Mouse (Mus musculus) midbrain, embryonic 16.5 days (tissue): ENCODE measurements around the gene Thada. TPM values are rescaled to one million over a fixed set of nuclear protein-coding genes. Genes with fewer than 3 reads are reported as not detected.
"Not testable (repeated sequence)": the region's sequence is repeated elsewhere in the genome, so short reads cannot be mapped to it uniquely, and the experiment has no call there.

ENCODE experiments used
- ATAC-seq: fragments of 200-750 bp; cut with Nextera tagmentation; 2 replicates; pipeline ENCODE4 v1.8.0; 2017; ENCODE audit warnings: moderate TSS enrichment
- H3K27ac ChIP-seq: fragments of 300-500 bp; sonication (generic); 2 replicates; pipeline ENCODE4 v1.5.1; 2014; ENCODE audit warnings: mild to moderate bottlenecking, low read length, mixed read lengths
- H3K27me3 ChIP-seq: fragments of 300-500 bp; sonication (generic); 2 replicates; pipeline ENCODE4 v1.6.1; 2014; ENCODE audit warnings: low read depth, low read length, mixed read lengths; ENCODE audit not compliant: control insufficient read depth, insufficient read depth
- H3K36me3 ChIP-seq: fragments of 300-500 bp; sonication (generic); 2 replicates; pipeline ENCODE4 v1.6.1; 2014; ENCODE audit warnings: mild to moderate bottlenecking, low read length, moderate library complexity, mixed read lengths; ENCODE audit not compliant: control insufficient read depth, insufficient read depth
- H3K4me1 ChIP-seq: fragments of 300-500 bp; sonication (generic); 2 replicates; pipeline ENCODE4 v1.6.1; 2014; ENCODE audit warnings: mild to moderate bottlenecking, low read length, mixed read lengths; ENCODE audit not compliant: control insufficient read depth, insufficient read depth
- H3K4me2 ChIP-seq: fragments of 300-500 bp; sonication (generic); 2 replicates; pipeline ENCODE4 v1.6.1; 2014; ENCODE audit warnings: mild to moderate bottlenecking, low read length, mixed read lengths
- H3K4me3 ChIP-seq: fragments of 300-500 bp; sonication (generic); 2 replicates; pipeline ENCODE4 v1.5.1; 2014; ENCODE audit warnings: low read depth, mild to moderate bottlenecking, low read length, moderate library complexity, mixed read lengths
- H3K9ac ChIP-seq: fragments of 300-500 bp; sonication (generic); 2 replicates; pipeline ENCODE4 v1.6.1; 2014; ENCODE audit warnings: low read depth, low read length, mixed read lengths
- H3K9me3 ChIP-seq: fragments of 300-500 bp; sonication (generic); replicated peaks from 2 replicates; pipeline ENCODE4 v1.6.1; 2014; ENCODE audit warnings: mild to moderate bottlenecking, low read length, mixed read lengths; ENCODE audit not compliant: control insufficient read depth, poor library complexity, severe bottlenecking
- WGBS: fragments of 180-500 bp; shearing (Covaris S2); extraction: QIAGEN DNeasy Blood & Tissue Kit; methylation state at CpG from one replicate; pipeline ENCODE4 v1.1.7; 2014; 5-methylcytosine and 5-hydroxymethylcytosine counted together
- polyA plus RNA-seq: library from polyadenylated mRNA; unstranded; fragments of >200 nt; fragmentation: Nextera tagmentation; extraction: Ambion mirVana; gene quantifications from 2 replicates; pipeline ENCODE4 v1.2.1, GENCODE M21; 2015

The Thada gene
- polyA plus RNA-seq, 1 experiment from 2014 or later: 6.5 TPM

DNA sequence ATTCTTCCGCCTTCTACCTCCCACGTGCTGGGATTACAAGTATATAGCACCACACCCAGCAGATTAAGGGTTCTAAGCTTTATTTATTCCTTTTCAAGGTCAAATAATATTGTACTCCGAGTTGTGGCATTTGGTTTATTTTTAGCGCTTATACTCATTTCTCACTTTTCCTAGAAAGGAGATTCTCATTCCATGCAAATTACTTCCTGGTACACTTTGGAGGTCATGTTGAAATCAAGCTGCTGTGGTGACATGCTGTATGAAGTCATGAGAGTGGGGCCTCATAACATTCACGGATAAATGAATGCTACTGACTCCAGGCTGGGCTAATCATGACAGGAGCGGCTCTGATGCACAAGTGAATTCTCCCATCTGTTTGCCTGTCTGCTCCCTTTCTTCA lies 239.3 kb downstream of the Thada start:
- H3K9ac ChIP-seq: no peak overlapping the region
- H3K4me3 ChIP-seq: no peak overlapping the region
- H3K27ac ChIP-seq: no peak overlapping the region
- WGBS: 84% methylated on average over 6 of the region's 6 CpGs
- H3K36me3 ChIP-seq: peaks cover 2% of the 10 kb centered on the region; the same call in 1 of the 2 replicates
- H3K9me3 ChIP-seq: no peaks in the 10 kb centered on the region
- no peak for ATAC-seq
- H3K27me3 ChIP-seq: no peaks in the 10 kb centered on the region
- H3K4me2 ChIP-seq: no peak overlapping the region
- no peaks in the 10 kb centered on the region for H3K4me1 ChIP-seq

DNA sequence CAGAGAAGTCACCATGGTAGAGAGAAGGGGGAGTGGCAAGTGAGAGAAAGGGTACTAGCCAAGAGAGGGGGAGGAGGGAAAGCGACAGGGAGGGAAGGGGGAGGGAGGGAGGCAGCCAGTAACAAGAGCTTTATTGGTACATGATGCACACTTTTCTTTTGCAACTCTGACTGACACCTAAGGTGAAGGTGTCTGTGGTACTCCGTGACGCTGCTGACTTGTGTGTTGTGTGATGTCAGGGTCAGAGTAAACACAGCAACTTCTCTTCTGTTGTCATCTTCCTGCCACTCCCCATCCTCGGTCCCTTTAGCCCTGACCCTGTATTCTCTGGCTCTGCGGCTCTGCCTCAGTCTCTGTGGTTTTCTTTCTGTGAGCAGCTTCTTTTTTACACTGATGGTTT lies 239.8 kb downstream of the Thada start:
- Histone ChIP-seq H3K4me2 (no peak overlapping the region), H3K9me3 (no peaks in the 10 kb centered on the region), H3K36me3 (peaks cover 2% of the 10 kb centered on the region; the same call in 1 of the 2 replicates), H3K27me3 (no peaks in the 10 kb centered on the region), H3K4me3 (no peak overlapping the region), H3K27ac (no peak overlapping the region), H3K9ac (no peak overlapping the region), H3K4me1 (no peaks in the 10 kb centered on the region)
- WGBS: 63% methylated on average over 4 of the region's 5 CpGs
- ATAC-seq: no peak

DNA sequence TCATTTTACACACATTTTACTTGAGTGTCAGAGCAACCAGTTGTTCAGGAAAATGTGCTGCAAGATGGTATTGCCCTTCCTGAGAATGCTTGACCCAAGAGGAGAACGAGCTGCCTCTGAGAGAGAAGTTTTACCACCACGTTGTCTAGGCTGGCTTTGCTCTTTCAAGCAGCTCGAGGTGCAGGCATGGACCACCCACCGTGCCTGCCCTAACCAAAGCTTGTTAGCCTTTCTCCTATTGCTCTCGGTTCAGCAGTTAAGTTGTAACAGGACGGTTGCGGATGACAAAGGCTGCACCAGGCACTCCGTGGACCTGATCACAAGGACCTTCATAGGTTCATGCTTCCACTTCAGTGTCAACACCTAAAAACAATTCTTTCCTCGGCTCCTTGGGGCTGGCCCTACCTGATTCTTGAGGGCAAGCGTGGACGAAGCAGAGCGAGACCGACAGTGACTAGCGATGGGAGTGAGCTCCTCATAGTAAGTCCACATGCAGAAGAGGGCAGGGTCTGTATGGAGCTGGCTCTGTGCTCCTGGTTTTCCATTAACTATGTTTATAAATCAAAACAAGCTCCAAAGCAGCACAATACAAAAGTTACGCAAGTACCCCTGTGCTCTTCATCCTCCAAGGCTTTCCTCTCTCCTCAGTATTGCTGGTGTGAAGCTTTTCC lies 241.7 kb downstream of the Thada start:
- no peak for ATAC-seq
- peaks cover 9% of the 10 kb centered on the region; the same call in 1 of the 2 replicates for H3K36me3 ChIP-seq

DNA sequence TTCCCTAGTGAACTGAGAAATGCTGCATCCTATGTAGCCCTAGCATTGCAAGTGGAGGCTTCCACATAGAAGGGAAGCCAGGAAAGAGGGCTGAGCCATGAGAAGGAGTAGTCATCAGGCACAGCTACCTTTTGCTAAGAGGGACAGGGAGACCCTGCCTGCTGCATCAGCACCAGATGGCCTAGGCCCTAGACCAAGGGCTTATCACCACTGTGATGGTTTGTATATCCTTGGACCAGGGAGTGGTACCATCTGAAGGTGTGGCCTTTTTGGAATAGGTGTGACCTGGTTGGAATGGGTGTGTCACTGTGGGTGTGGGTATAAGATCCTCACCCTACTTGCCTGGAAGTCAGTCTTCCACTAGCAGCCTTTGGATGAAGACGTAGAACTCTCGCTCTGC lies 247.2 kb downstream of the Thada start:
- not testable (repeated sequence) for H3K4me2 ChIP-seq, H3K9ac ChIP-seq, H3K4me1 ChIP-seq, ATAC-seq, H3K4me3 ChIP-seq, H3K27ac ChIP-seq, H3K27me3 ChIP-seq, H3K9me3 ChIP-seq, H3K36me3 ChIP-seq
- WGBS: 97% methylated on average over 2 of the region's 2 CpGs

More for the DNA sequence above, 241.7 kb downstream of the Thada start:
- WGBS: 70% methylated on average over 15 of the region's 15 CpGs
- Histone ChIP-seq H3K9me3 (no peaks in the 10 kb centered on the region), H3K9ac (no peak overlapping the region), H3K27me3 (no peaks in the 10 kb centered on the region), H3K4me3 (no peak overlapping the region), H3K27ac (no peak overlapping the region), H3K4me2 (no peak overlapping the region), H3K4me1 (no peaks in the 10 kb centered on the region)

DNA sequence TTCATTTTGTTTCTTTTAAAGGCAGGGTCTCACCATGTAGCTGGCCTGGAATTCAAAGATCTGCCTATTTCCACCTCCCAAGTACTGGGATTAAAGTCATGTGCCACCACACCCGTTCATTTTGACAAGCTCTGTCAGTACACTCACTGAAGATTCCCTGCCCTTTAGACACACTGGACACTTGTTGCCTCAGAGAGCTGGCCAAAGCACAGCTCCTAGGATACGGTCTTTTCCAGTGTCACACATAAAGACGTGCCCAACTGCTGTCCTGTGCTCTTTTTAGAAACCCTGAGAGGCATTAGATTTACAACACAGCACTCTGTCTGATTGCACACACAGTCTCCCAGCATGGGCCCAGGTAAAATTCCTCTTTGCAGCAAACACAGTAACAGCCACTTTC lies 248.3 kb downstream of the Thada start:
- Histone ChIP-seq H3K4me2 (no peak overlapping the region), H3K36me3 (peaks cover 8% of the 10 kb centered on the region; the same call in 1 of the 2 replicates), H3K4me3 (no peak overlapping the region), H3K4me1 (no peaks in the 10 kb centered on the region), H3K27me3 (no peaks in the 10 kb centered on the region), H3K27ac (no peak overlapping the region), H3K9ac (no peak overlapping the region), H3K9me3 (no peaks in the 10 kb centered on the region)
- 65% methylated on average over 3 of the region's 3 CpGs for WGBS
- no peak for ATAC-seq

DNA sequence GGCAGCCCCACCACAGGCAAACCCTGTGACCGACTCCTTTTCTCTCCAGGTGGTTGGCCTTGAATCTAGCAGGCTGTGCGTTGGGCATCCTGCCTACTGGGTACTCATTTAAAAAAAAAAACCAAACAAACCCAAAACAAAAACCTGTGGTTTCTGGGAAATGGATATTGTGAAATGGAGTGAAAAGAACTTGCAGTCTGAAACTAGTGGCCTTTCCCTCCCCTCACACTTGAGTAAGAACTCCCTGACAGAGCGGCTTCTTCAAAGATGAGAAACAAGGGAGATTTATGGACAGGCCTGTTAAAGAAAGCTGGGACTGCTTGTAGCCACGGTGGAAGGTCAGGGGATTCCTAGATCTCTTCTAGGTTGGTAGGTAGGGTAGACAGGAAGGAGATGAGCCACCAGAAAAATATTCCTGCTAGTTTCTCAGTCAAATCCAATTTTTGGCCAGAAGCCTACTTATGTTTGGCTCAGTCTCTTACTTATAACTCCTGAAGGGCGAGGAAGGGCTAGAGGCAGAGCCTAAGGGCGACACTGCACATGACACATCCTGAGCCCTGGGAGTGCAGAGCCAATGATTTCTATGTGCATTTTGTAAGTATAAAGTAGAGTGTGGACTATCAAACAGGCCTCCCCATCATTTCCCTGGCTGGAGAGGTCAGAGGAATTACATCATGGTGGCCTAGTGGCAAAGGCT lies 250.6 kb downstream of the Thada start:
- no peak overlapping the region for H3K27ac ChIP-seq
- 88% methylated on average over 6 of the region's 6 CpGs for WGBS
- H3K27me3 ChIP-seq: no peaks in the 10 kb centered on the region
- H3K9me3 ChIP-seq: no peaks in the 10 kb centered on the region
- peaks cover 4% of the 10 kb centered on the region for H3K36me3 ChIP-seq
- H3K9ac ChIP-seq: no peak overlapping the region
- no peak overlapping the region for H3K4me3 ChIP-seq
- no peaks in the 10 kb centered on the region for H3K4me1 ChIP-seq
- no peak for ATAC-seq
- H3K4me2 ChIP-seq: no peak overlapping the region

DNA sequence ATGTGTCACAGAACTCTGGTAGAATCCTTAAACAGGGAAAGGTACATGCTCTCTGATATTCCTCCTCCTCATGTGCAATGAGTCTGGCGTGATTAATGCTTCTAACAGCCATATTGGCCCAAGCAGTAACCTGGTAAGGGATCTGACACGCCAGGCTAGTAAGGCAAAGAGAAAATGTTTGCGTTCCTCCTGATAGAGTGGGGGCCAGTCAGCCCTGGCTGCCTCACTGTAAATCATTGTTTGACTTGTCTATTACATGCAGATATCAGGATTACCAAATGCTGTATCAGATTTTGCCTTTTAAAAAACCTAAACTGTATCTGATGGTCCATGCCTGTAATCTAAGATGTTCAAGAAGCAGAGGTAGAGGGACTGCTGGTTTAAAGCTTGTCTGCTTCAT lies 252.5 kb downstream of the Thada start:
- no peak overlapping the region for H3K9ac ChIP-seq
- no peak overlapping the region for H3K4me3 ChIP-seq
- H3K4me1 ChIP-seq: no peaks in the 10 kb centered on the region
- no peak overlapping the region for H3K4me2 ChIP-seq
- H3K27ac ChIP-seq: no peak overlapping the region
- WGBS: 92% methylated on average over 3 of the region's 3 CpGs
- no peak for ATAC-seq
- H3K36me3 ChIP-seq: no peaks in the 10 kb centered on the region; the same call in none of the 2 replicates
- H3K27me3 ChIP-seq: no peaks in the 10 kb centered on the region
- H3K9me3 ChIP-seq: no peaks in the 10 kb centered on the region

DNA sequence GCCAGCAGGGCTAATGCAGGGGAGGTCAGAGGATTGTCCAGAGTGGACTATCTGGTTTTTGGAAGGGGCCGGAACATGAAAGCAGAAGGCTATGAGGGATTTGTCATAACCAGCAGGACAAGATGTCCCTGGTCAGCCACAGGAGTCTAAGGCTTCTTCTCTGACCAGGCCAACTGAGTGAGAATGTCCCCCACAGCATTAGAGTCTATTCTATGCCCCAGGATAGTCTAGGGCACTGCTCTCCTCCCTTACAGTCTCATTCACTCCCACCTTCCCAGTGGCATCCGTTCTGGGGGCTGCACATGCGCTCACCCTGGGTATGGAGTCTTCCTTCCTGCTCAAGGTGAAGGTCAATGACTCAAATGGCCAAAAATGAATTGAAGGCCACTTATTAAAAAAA lies 258.4 kb downstream of the Thada start:
- ATAC-seq: no peak
- Histone ChIP-seq H3K4me2 (no peak overlapping the region), H3K36me3 (no peaks in the 10 kb centered on the region; the same call in 1 of the 2 replicates), H3K4me1 (no peaks in the 10 kb centered on the region), H3K4me3 (no peak overlapping the region), H3K9me3 (no peaks in the 10 kb centered on the region), H3K9ac (no peak overlapping the region), H3K27ac (no peak overlapping the region), H3K27me3 (no peaks in the 10 kb centered on the region)
- WGBS: 96% methylated on average over 3 of the region's 3 CpGs

DNA sequence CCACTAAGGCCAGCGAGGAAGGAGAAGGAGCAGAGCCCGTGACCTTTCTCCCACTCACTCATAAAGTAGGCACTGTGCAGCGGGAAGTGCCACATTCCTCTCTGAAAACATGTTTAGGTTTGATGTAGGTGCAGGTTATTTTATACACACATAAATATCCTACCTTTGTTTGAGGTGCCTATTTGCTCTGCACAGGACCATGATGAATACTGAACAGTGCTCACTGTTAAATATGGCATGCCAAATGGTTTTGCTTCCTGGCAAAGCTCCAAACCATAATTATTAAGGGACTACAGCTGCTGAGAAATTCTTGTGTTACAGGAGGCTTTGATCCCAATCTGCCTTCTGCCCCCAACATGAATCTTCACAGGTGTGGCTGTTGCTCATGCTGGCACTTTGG lies 259.8 kb downstream of the Thada start:
- Histone ChIP-seq H3K27ac (no peak overlapping the region), H3K9me3 (no peaks in the 10 kb centered on the region), H3K27me3 (no peaks in the 10 kb centered on the region), H3K4me2 (no peak overlapping the region), H3K4me1 (no peaks in the 10 kb centered on the region), H3K9ac (no peak overlapping the region), H3K4me3 (no peak overlapping the region), H3K36me3 (no peaks in the 10 kb centered on the region)
- no peak for ATAC-seq
- WGBS: 91% methylated on average over 3 of the region's 3 CpGs
